Mouse (Mus musculus): ENCODE measurements around the gene Cadm1. TPM values are rescaled to one million over a fixed set of nuclear protein-coding genes. Genes with fewer than 3 reads are reported as not detected.

Cadm1 gene
- total and polyA plus RNA-seq, 3 experiments, result 0.14 to 0.31 TPM; not detected in 1

GRCm38 (mm10) chr9:47771953-47772352 lies 242.0 kb downstream of the Cadm1 start:
- Histone ChIP-seq H3K27ac (ENCODE audit: control insufficient read depth, low read depth, low read length) (no peak overlapping the region), H3K4me3 (ENCODE audit: control insufficient read depth in 1 of 2, insufficient read depth in 1 of 2, low read depth in 2 of 2, low read length in 2 of 2) (no peak overlapping the region), H3K4me1 (ENCODE audit: control insufficient read depth in 1 of 2, insufficient read depth in 2 of 2, low read length in 2 of 2) (peaks cover 0 to 3% of the 10 kb centered on the region in 2 experiments; a peak in 1 of 4 replicates), H3K9me3 (replicated peaks; ENCODE audit: insufficient read depth, low read length) (no peaks in the 10 kb centered on the region), H3K27me3 (ENCODE audit: control insufficient read depth in 1 of 2, insufficient read depth in 2 of 2, low read length in 2 of 2) (no peaks in the 10 kb centered on the region), H3K9ac (ENCODE audit: control insufficient read depth, low read depth, low read length, poor library complexity, severe bottlenecking) (no peak overlapping the region), H3K79me2 (ENCODE audit: control insufficient read depth, insufficient read depth, low read length, poor library complexity) (no peaks in the 10 kb centered on the region), H3K36me3 (ENCODE audit: control insufficient read depth in 1 of 2, insufficient read depth in 2 of 2, low read length in 2 of 2) (no peaks in the 10 kb centered on the region)
- no peak for DNase-seq (ENCODE audit: low read depth, low spot score)
- TF ChIP-seq CTCF (IDR thresholded peaks at IDR 0.05 in 2 of 3, conservative IDR thresholded peaks at IDR 0.05 in 1 of 3; ENCODE audit: control insufficient read depth in 1 of 3, insufficient read depth in 1 of 3, low read depth in 2 of 3, low read length in 3 of 3, poor library complexity in 1 of 3, severe bottlenecking in 1 of 3), result no peak
- TF ChIP-seq MAFK (IDR thresholded peaks at IDR 0.05; ENCODE audit: borderline replicate concordance, low read depth, low read length), result no peak

DNA sequence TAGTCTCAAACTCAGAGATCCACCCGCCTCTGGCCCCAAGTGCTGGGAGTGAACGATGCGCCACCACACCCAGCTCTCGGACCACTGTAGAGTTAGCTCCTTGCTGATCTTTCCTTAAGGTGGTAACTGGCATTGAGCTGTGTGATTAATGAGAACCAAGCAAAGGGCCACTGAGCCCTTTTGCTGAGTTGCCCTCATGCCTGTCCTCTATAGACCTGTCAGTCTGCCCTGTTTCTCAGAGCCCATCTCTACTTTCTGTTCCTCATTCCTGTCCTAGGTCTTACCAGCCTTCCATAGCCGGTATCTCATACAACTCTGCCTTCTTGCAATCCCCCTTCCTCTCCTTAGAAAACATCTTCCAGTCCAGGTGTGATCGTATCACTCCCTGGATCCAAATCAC lies 242.8 kb downstream of the Cadm1 start:
- no peak for TF ChIP-seq GATA1 (IDR thresholded peaks at IDR 0.05; ENCODE audit: low read depth, low read length)
- no peak for TF ChIP-seq E2F4 (IDR thresholded peaks at IDR 0.05; ENCODE audit: borderline replicate concordance, low read depth, low read length)
- no peak for TF ChIP-seq ZMIZ1 (IDR thresholded peaks at IDR 0.05; ENCODE audit: low read depth, low read length)
- H3K9me3 ChIP-seq (replicated peaks; ENCODE audit: insufficient read depth, low read length), result no peaks in the 10 kb centered on the region
- H3K4me3 ChIP-seq (ENCODE audit: control insufficient read depth in 1 of 2, insufficient read depth in 1 of 2, low read depth in 2 of 2, low read length in 2 of 2), result no peak overlapping the region
- H3K4me1 ChIP-seq (ENCODE audit: control insufficient read depth in 1 of 2, insufficient read depth in 2 of 2, low read length in 2 of 2), result peaks cover 0 to 4% of the 10 kb centered on the region in 2 experiments; a peak in 1 of 4 replicates
- no peak for DNase-seq (ENCODE audit: low read depth, low spot score)
- H3K36me3 ChIP-seq (ENCODE audit: control insufficient read depth in 1 of 2, insufficient read depth in 2 of 2, low read length in 2 of 2), result no peaks in the 10 kb centered on the region
- no peaks in the 10 kb centered on the region for H3K27me3 ChIP-seq (ENCODE audit: control insufficient read depth in 1 of 2, insufficient read depth in 2 of 2, low read length in 2 of 2)
- no peaks in the 10 kb centered on the region for H3K79me2 ChIP-seq (ENCODE audit: control insufficient read depth, insufficient read depth, low read length, poor library complexity)
- no peak overlapping the region for H3K27ac ChIP-seq (ENCODE audit: control insufficient read depth, low read depth, low read length)
- no peak overlapping the region for H3K9ac ChIP-seq (ENCODE audit: control insufficient read depth, low read depth, low read length, poor library complexity, severe bottlenecking)

GRCm38 (mm10) chr9:47776941-47777919 lies 247.3 kb downstream of the Cadm1 start:
- H3K9ac ChIP-seq (ENCODE audit: control insufficient read depth, low read depth, low read length, poor library complexity, severe bottlenecking), result no peak overlapping the region
- peak overlapping the region in 1 of 2 experiments; percentile 5; a peak in 1 of 4 replicates for H3K4me3 ChIP-seq (ENCODE audit: control insufficient read depth in 1 of 2, insufficient read depth in 1 of 2, low read depth in 2 of 2, low read length in 2 of 2)
- peak; percentile 46 for DNase-seq (ENCODE audit: low read depth, low spot score)
- H3K27me3 ChIP-seq (ENCODE audit: control insufficient read depth in 1 of 2, insufficient read depth in 2 of 2, low read length in 2 of 2), result no peaks in the 10 kb centered on the region
- peaks cover 0 to 4% of the 10 kb centered on the region in 2 experiments; a peak in 1 of 4 replicates for H3K4me1 ChIP-seq (ENCODE audit: control insufficient read depth in 1 of 2, insufficient read depth in 2 of 2, low read length in 2 of 2)
- no peaks in the 10 kb centered on the region for H3K36me3 ChIP-seq (ENCODE audit: control insufficient read depth in 1 of 2, insufficient read depth in 2 of 2, low read length in 2 of 2)
- no peaks in the 10 kb centered on the region for H3K9me3 ChIP-seq (replicated peaks; ENCODE audit: insufficient read depth, low read length)
- H3K79me2 ChIP-seq (ENCODE audit: control insufficient read depth, insufficient read depth, low read length, poor library complexity), result no peaks in the 10 kb centered on the region
- H3K27ac ChIP-seq (ENCODE audit: control insufficient read depth, low read depth, low read length), result no peak overlapping the region
- no peak for TF ChIP-seq MYB (IDR thresholded peaks at IDR 0.05; ENCODE audit: low read depth, low read length)
- TF ChIP-seq TCF12 (IDR thresholded peaks at IDR 0.05; ENCODE audit: low read depth, low read length), result no peak
- no peak for TF ChIP-seq E2F4 (IDR thresholded peaks at IDR 0.05; ENCODE audit: borderline replicate concordance, low read depth, low read length)
- TF ChIP-seq MYC (IDR thresholded peaks at IDR 0.05; ENCODE audit: low read depth, low read length), result no peak
- TF ChIP-seq NELFE (IDR thresholded peaks at IDR 0.05; ENCODE audit: low read depth, low read length), result no peak
- TF ChIP-seq POLR2AphosphoS5 (IDR thresholded peaks at IDR 0.05; ENCODE audit: borderline replicate concordance, low read depth, low read length), result no peak
- TF ChIP-seq GATA1 (IDR thresholded peaks at IDR 0.05; ENCODE audit: low read depth, low read length), result 0 out of 2 replicates have a peak, but pooled peaks have one; percentile 7
- TF ChIP-seq EP300 (IDR thresholded peaks at IDR 0.05; ENCODE audit: low read depth in 1 of 2, low read length in 2 of 2), result peak in 1 of 2 experiments; percentile 53; a peak in 1 of 4 replicates
